Mouse (Mus musculus) kidney, embryonic 14.5 days (tissue): ENCODE data around the gene Sugp1. TPM values are rescaled to one million over a fixed set of nuclear protein-coding genes. Genes with fewer than 3 reads are reported as not detected.
"Not testable (repeated sequence)": the region's sequence is repeated elsewhere in the genome, so short reads cannot be mapped to it uniquely, and the experiment has no call there.

ENCODE experiments used
- ATAC-seq: fragments of 200-750 bp; cut with Nextera tagmentation; 2 replicates; pipeline ENCODE4 v1.8.0; 2017; ENCODE audit warnings: moderate number of reproducible peaks, mild to moderate bottlenecking, moderate TSS enrichment, moderate library complexity; ENCODE audit not compliant: low FRiP score, low TSS enrichment
- H3K27ac ChIP-seq: fragments of 300-500 bp; sonication (generic); 2 replicates; pipeline ENCODE4 v1.5.1; 2014; ENCODE audit warnings: low read depth, mild to moderate bottlenecking, low read length, moderate library complexity, mixed read lengths
- H3K27me3 ChIP-seq: fragments of 300-500 bp; sonication (generic); 2 replicates; pipeline ENCODE4 v1.6.1; 2014; ENCODE audit warnings: mild to moderate bottlenecking, low read length; ENCODE audit not compliant: control insufficient read depth, insufficient read depth
- H3K36me3 ChIP-seq: fragments of 300-500 bp; sonication (generic); 2 replicates; pipeline ENCODE4 v1.6.1; 2014; ENCODE audit warnings: low read length, mixed read lengths; ENCODE audit not compliant: control insufficient read depth, insufficient read depth
- H3K4me1 ChIP-seq: fragments of 300-500 bp; sonication (generic); 2 replicates; pipeline ENCODE4 v1.6.1; 2014; ENCODE audit warnings: low read length, mixed read lengths; ENCODE audit not compliant: control insufficient read depth, insufficient read depth
- H3K4me2 ChIP-seq: fragments of 300-500 bp; sonication (generic); replicated peaks from 2 replicates; pipeline ENCODE4 v1.6.1; 2014; ENCODE audit warnings: low read depth, mild to moderate bottlenecking, low read length
- H3K4me3 ChIP-seq: fragments of 300-500 bp; sonication (generic); 2 replicates; pipeline ENCODE4 v1.5.1; 2014; ENCODE audit warnings: mild to moderate bottlenecking, low read length
- H3K9ac ChIP-seq: fragments of 300-500 bp; sonication (generic); 2 replicates; pipeline ENCODE4 v1.6.1; 2014; ENCODE audit warnings: low read depth, mild to moderate bottlenecking, low read length, moderate library complexity
- H3K9me3 ChIP-seq: fragments of 300-500 bp; sonication (generic); 2 replicates; pipeline ENCODE4 v1.6.1; 2016; ENCODE audit warnings: low read length; ENCODE audit not compliant: control insufficient read depth
- WGBS: fragments of 180-500 bp; shearing (Covaris S2); extraction: QIAGEN DNeasy Blood & Tissue Kit; methylation state at CpG from one replicate; pipeline ENCODE4 v1.1.7; 2014; 5-methylcytosine and 5-hydroxymethylcytosine counted together
- polyA plus RNA-seq: library from polyadenylated mRNA; unstranded; fragments of >200 nt; fragmentation: Nextera tagmentation; extraction: Ambion mirVana; gene quantifications from 2 replicates; pipeline ENCODE4 v1.2.1, GENCODE M21; 2014

The Sugp1 gene
- polyA plus RNA-seq, 1 experiment from 2014 or later: 38.1 TPM

- 38% methylated on average over 7 of the region's 7 CpGs for WGBS
- not testable (repeated sequence) for H3K9me3 ChIP-seq, H3K4me3 ChIP-seq, H3K4me1 ChIP-seq, ATAC-seq, H3K36me3 ChIP-seq, H3K9ac ChIP-seq, H3K27me3 ChIP-seq
- Histone ChIP-seq H3K27ac (0 out of 2 replicates have a peak overlapping the region, but pooled peaks have one; percentile 51), H3K4me2 (peak overlapping the region; percentile 44)
Measured at GRCm38 (mm10) chr8:70001892-70002191, 40.8 kb upstream of the Sugp1 start.

DNA sequence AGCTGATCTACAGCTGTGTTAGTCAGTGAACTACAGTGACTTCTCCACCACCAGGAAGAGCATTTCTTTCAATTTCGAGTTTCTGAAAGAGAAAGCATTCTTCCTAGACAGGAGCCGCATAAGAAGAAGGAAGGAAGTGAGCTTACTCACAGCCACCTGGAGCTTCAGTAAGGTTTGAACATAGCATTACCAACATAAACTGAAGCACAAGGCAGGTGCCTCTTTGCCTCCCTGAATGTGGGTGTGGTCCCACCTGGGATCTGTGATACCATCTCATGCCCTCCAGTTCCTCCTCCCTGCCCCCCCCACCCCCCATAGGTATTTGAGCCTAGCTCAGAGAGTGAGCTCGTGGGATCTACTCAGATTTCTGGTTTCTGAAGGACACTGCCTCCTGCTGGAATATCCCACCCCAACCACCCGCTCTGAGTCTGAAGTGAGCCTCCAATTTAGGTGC, 39.4 kb upstream of the Sugp1 start:
- H3K4me3 ChIP-seq: no peak overlapping the region
- WGBS: 56% methylated on average over 4 of the region's 4 CpGs
- ATAC-seq: no peak
- no peak overlapping the region for H3K4me2 ChIP-seq
- H3K36me3 ChIP-seq: no peaks in the 10 kb centered on the region
- no peaks in the 10 kb centered on the region for H3K27me3 ChIP-seq
- H3K9me3 ChIP-seq: no peaks in the 10 kb centered on the region
- no peak overlapping the region for H3K27ac ChIP-seq
- no peaks in the 10 kb centered on the region for H3K4me1 ChIP-seq
- no peak overlapping the region for H3K9ac ChIP-seq

DNA sequence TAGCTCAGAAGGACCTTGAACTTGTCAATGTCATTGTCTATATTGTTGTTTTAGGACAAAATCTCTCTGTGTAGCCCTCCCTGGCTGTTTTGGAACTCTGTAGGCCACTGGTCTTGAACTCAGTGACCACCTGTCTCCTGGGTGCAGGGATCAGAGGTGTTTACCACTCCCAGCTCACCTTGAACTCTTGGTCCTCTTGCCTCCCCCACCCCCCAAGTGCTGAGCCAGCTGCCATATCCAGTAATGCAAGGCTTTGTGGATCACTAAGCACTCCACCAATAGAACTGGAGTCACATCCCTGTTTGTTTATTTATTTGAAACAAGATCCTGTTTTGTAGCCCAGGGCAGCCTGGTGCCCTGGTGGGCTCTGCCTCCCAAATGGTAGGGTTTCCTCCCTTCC, 38.3 kb upstream of the Sugp1 start:
- H3K9ac ChIP-seq: no peak overlapping the region
- H3K4me2 ChIP-seq: no peak overlapping the region
- H3K4me3 ChIP-seq: no peak overlapping the region
- no peaks in the 10 kb centered on the region for H3K36me3 ChIP-seq
- no peaks in the 10 kb centered on the region for H3K4me1 ChIP-seq
- H3K27me3 ChIP-seq: no peaks in the 10 kb centered on the region
- no peaks in the 10 kb centered on the region for H3K9me3 ChIP-seq
- H3K27ac ChIP-seq: no peak overlapping the region
- peak; percentile 30; the same call in 1 of the 2 replicates for ATAC-seq

DNA sequence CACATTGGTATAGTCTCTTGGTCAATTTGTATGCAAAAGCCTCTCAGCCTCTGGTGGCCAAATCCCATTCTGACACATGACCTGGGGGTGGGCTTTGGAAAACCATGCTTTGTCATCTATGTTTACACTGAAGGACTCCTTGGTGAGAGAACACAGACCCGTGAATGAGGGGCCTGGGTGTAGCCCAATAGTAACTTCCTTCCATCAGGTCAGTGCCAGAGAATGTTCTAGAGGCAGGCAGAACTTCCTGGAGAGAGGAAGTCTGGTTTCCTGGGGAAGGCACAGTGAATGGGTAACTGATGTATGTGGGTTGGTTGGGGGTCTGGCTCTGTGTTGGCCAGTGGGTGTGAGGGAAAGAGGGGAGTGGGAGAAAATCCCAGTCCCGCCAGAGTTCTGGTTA, 37.4 kb upstream of the Sugp1 start:
- WGBS: 46% methylated on average over 2 of the region's 2 CpGs
- no peak for ATAC-seq

DNA sequence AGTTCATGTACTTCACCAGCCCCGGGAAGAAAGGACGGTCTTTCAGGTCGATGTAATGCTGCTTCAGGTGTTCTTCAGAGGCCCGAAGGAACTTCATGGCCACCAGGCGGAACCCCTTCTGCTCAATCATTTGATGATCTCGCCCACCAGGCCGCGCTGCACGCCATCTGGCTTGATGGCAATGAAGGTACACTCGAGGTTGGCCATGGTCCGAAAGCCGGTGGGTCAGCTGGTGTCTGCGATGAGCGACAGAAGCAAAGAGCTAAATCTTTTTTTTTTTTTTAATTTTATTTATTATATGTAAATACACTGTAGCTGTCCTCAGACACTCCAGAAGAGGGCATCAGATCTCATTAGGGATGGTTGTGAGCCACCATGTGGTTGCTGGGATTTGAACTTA, 31.8 kb upstream of the Sugp1 start:
- H3K4me3 ChIP-seq, H3K36me3 ChIP-seq, H3K4me1 ChIP-seq, H3K27ac ChIP-seq, ATAC-seq, H3K27me3 ChIP-seq, H3K9ac ChIP-seq, H3K4me2 ChIP-seq, H3K9me3 ChIP-seq: not testable (repeated sequence)
- 90% methylated on average over 14 of the region's 14 CpGs for WGBS

More for the DNA sequence above, 37.4 kb upstream of the Sugp1 start:
- H3K36me3 ChIP-seq: no peaks in the 10 kb centered on the region
- no peaks in the 10 kb centered on the region for H3K27me3 ChIP-seq
- no peak overlapping the region for H3K27ac ChIP-seq
- H3K9me3 ChIP-seq: no peaks in the 10 kb centered on the region
- no peak overlapping the region for H3K4me3 ChIP-seq
- no peaks in the 10 kb centered on the region for H3K4me1 ChIP-seq
- no peak overlapping the region for H3K4me2 ChIP-seq
- no peak overlapping the region for H3K9ac ChIP-seq

- ATAC-seq: no peak
- Histone ChIP-seq H3K4me1 (no peaks in the 10 kb centered on the region), H3K36me3 (peaks cover 8% of the 10 kb centered on the region), H3K4me3 (no peak overlapping the region), H3K9me3 (no peaks in the 10 kb centered on the region), H3K9ac (no peak overlapping the region), H3K27me3 (no peaks in the 10 kb centered on the region), H3K4me2 (no peak overlapping the region), H3K27ac (no peak overlapping the region)
- 82% methylated on average over 3 of the region's 3 CpGs for WGBS
Measured at GRCm38 (mm10) chr8:70012350-70012749, 30.3 kb upstream of the Sugp1 start.

DNA sequence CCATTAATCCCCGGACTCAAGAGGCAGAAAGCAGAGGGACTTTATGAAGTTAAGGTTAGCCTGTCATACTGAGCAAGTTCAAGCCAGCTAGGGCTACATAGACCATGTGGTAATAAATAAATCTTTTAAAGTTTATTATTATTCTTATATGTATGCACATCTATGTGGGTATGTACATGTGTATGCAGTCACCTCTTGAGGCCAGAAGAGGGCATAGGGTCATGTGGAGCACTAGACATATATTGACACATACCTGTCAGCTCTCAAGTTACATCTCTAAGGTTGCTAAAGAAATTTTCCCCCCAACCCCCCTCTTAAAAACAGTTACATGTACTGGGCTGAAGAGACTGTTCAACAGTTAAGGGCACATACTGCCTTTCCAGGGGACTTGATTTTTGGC, 29.9 kb upstream of the Sugp1 start:
- H3K4me3 ChIP-seq: no peak overlapping the region
- 77% methylated on average over 1 of the region's 1 CpGs for WGBS
- no peak overlapping the region for H3K27ac ChIP-seq
- H3K27me3 ChIP-seq: no peaks in the 10 kb centered on the region
- peaks cover 10% of the 10 kb centered on the region for H3K36me3 ChIP-seq
- H3K4me1 ChIP-seq: no peaks in the 10 kb centered on the region
- no peak overlapping the region for H3K4me2 ChIP-seq
- no peak for ATAC-seq
- no peaks in the 10 kb centered on the region for H3K9me3 ChIP-seq
- H3K9ac ChIP-seq: no peak overlapping the region

DNA sequence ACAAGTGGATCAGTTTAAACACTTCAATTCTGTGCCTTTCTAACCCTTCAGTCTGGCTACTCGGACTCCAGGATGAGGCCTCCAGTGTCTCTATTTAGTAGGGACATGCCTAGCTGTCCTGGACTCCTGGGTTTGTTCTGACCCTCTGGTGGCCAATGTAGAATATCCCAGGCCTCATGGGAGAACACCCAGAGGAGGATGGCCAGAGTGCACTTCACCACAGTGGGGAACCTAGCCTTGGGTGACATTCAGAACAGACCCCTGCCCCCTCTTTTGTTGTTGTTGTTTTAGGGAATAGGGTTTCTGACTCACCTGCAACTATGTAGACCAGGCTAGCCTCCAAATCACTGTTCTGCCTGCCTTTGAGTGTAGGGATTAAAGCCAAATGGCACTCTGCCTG, 27.6 kb upstream of the Sugp1 start:
- H3K4me2 ChIP-seq: no peak overlapping the region
- no peaks in the 10 kb centered on the region for H3K4me1 ChIP-seq
- H3K9ac ChIP-seq: no peak overlapping the region
- no peaks in the 10 kb centered on the region for H3K27me3 ChIP-seq
- no peaks in the 10 kb centered on the region for H3K9me3 ChIP-seq
- H3K36me3 ChIP-seq: peaks cover 32% of the 10 kb centered on the region
- peak; percentile 56; the same call in 1 of the 2 replicates for ATAC-seq
- WGBS: 88% methylated on average over 1 of the region's 1 CpGs
- no peak overlapping the region for H3K4me3 ChIP-seq
- no peak overlapping the region for H3K27ac ChIP-seq

- 93% methylated on average over 8 of the region's 8 CpGs for WGBS
- Histone ChIP-seq H3K9ac (no peak overlapping the region), H3K9me3 (no peaks in the 10 kb centered on the region), H3K4me3 (no peak overlapping the region), H3K4me2 (no peak overlapping the region), H3K36me3 (peaks cover 100% of the 10 kb centered on the region), H3K27ac (no peak overlapping the region), H3K27me3 (no peaks in the 10 kb centered on the region), H3K4me1 (no peaks in the 10 kb centered on the region)
- no peak for ATAC-seq
Measured at GRCm38 (mm10) chr8:70023596-70023995, 19.0 kb upstream of the Sugp1 start.

GRCm38 (mm10) chr8:70026151-70026550, 16.5 kb upstream of the Sugp1 start:
- Histone ChIP-seq H3K4me3 (no peak overlapping the region), H3K27me3 (no peaks in the 10 kb centered on the region), H3K9me3 (no peaks in the 10 kb centered on the region), H3K9ac (no peak overlapping the region), H3K36me3 (peaks cover 95% of the 10 kb centered on the region), H3K27ac (no peak overlapping the region), H3K4me1 (no peaks in the 10 kb centered on the region), H3K4me2 (no peak overlapping the region)
- WGBS: 100% methylated on average over 2 of the region's 2 CpGs
- no peak for ATAC-seq
